Mouse (Mus musculus) spleen, postnatal 10 days (tissue): ENCODE data around the gene Yipf1.

Experiments used
- DNase-seq, 2 experiments: peaks; one replicate each; pipeline ENCODE4 v3.0.0; 2021 to 2022; ENCODE audit warnings: low spot score in 2 of 2

Yipf1 gene

GRCm38 (mm10) chr4:107313690-107314478 lies at the start of gene Yipf1:
TSS of gene Yipf1 (plus strand) at chr4:107314363.
- DNase-seq = peak; percentile 73 to 89

GRCm38 (mm10) chr4:107273683-107274082 lies 40.5 kb upstream of the Yipf1 start:
- no peak for DNase-seq

- DNase-seq = no peak
These were observed 39.7 kb upstream of the Yipf1 start for GRCm38 (mm10) chr4:107274511-107274910.

- no peak for DNase-seq
These were observed 35.9 kb upstream of the Yipf1 start for GRCm38 (mm10) chr4:107278188-107278707.

DNA sequence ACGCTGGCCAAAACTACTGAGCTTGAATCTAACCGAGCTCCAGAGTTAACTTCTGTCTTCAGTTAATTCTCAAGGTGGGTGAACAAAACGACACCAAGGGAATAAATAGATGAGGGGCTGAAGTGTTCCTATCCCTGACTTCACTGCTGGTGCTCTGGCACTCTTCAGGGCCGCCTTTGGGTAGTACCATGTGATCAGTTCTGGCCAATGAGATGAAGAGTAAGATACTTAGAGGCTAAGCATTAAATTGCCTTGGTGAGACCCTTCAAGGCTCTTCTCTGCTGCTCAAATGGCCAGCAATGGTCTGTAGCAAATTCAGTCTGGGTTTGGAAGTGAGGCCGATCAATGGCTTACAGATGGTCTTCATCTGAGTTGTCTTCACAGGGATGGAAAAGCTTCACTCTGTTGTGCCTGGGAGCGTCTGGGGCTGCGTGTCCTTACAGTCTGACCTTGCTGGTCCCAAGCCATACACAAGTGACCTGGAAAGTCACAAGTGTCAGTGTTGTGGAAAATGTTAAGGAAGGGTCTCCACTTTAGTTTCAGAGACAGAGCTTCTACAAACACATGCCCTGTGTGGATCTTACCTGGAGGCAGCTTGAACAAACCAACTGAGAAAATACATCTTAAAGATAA lies 33.2 kb upstream of the Yipf1 start:
- no peak for DNase-seq

GRCm38 (mm10) chr4:107285446-107286200 lies 28.5 kb upstream of the Yipf1 start:
- no peak for DNase-seq

- DNase-seq = no peak
These were observed 27.8 kb upstream of the Yipf1 start for GRCm38 (mm10) chr4:107286386-107286785.

DNA sequence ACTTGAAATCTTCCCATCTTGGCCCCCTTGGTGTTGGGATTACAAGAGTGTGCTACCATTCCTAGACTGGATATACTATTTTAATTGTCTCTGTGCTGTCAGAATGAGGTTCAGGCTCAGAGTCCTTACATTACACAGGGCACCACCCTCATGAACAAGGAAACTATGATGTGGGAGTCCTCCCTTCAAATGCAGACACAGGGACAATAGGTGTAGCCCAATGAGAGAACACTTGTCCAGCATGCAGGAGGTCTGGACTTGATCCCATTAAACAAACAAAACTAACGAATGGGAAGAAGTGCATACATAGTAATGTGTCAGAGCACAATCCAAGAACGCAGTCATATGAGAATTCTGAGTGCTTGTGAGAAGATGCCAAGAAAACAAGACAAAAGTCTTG lies 26.6 kb upstream of the Yipf1 start:
- DNase-seq = no peak

- DNase-seq = no peak
These were observed 22.4 kb upstream of the Yipf1 start for GRCm38 (mm10) chr4:107291611-107292272.

DNA sequence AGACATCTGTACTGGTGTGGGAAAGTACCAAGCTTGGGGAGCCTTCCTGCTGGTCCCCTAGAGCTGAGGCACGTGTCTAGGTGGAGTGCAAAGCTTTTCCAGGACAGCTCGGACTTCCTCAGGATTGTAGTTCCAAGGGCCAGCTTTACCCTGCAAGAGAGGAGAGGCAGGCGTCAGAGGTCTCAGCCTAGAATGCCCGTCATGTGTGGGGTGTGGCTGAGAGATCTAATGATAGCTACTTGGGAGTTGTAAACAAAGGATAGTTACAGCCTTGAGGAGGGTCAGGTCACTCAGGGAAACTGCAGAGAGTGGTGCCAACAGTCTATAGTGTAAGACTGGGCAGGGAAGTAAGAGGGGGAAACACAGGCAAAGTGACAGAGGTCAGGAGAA lies 21.9 kb upstream of the Yipf1 start:
- no peak for DNase-seq

GRCm38 (mm10) chr4:107298071-107298606 lies 16.0 kb upstream of the Yipf1 start:
- no peak for DNase-seq

GRCm38 (mm10) chr4:107299779-107300340 lies 14.3 kb upstream of the Yipf1 start:
- no peak for DNase-seq

GRCm38 (mm10) chr4:107300371-107300770 lies 13.8 kb upstream of the Yipf1 start:
- DNase-seq = no peak

DNA sequence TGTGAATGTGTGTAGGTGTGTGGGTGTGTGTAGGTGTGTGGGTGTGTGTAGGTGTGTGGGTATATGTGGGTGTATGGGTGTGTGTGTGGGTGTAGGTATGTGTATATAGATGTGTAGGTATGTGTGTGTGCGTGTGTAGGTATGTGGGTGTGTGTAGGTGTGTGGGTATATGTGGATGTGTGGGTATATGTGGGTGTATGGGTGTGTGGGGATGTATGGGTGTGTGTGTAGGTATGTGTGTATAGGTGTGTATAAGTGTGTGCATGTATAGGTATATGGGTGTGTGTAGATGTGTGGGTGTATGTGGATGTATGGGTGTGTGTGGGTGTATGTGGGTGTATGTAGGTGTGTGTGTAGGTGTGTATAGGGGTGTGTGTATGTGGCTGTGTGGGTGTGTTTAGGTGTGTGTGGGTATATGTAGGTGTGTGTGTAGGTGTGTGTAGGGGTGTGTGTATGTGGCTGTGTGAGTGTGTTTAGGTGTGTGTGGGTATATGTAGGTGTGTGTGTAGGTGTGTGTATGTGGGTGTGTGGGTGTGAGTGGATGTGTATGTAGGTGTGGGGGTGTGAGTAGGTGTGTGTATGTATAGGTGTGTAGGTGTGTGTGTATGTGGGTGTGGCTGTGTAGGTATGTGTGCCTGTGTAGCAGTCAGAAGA lies 13.1 kb upstream of the Yipf1 start:
- DNase-seq = no peak

- no peak for DNase-seq
These were observed 11.9 kb upstream of the Yipf1 start for GRCm38 (mm10) chr4:107302221-107302620.

GRCm38 (mm10) chr4:107302832-107303231 lies 11.3 kb upstream of the Yipf1 start:
- DNase-seq = no peak

- no peak for DNase-seq
These were observed 10.6 kb upstream of the Yipf1 start for GRCm38 (mm10) chr4:107303531-107303930.

DNA sequence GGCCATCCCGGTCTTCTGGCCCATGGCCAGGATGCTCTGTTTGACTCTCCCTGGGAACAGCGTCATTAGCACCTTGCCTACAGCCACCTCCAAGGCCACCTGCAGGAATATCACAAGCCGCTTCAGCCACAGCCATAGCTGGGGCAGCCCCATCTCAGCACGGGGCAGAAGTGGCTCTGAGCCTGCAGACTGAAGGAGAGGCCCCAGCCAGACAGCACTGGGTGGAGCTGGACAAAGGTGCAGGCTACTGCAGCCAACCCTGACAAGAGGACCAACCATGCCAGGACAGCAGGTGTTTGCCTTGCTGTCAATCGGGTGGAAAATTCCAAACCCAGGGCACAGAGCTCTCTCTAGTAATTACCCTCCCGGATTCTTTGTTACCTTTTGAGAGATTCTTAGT lies 7.2 kb upstream of the Yipf1 start, which contains the start of gene Dio1:
TSS of gene Dio1 (minus strand) at position 204 of the 400 bp plus-strand sequence.
- no peak for DNase-seq

DNA sequence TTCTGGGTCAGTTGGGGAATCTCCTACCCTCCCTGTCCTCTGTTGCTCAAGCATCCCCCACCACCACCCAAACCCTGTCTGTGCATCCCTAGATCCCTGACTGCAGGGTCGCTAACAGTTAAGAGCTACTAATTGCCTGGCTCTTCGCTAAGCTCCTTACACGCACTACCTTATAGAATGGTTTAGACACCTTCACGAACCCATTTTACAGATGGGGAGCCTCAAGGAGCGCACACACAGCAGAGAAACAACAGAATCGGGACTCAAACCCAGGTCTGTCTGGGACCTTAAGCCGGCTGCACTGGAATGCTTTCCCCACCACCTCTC lies 279 bp downstream of the Yipf1 start:
- DNase-seq = no peak

DNA sequence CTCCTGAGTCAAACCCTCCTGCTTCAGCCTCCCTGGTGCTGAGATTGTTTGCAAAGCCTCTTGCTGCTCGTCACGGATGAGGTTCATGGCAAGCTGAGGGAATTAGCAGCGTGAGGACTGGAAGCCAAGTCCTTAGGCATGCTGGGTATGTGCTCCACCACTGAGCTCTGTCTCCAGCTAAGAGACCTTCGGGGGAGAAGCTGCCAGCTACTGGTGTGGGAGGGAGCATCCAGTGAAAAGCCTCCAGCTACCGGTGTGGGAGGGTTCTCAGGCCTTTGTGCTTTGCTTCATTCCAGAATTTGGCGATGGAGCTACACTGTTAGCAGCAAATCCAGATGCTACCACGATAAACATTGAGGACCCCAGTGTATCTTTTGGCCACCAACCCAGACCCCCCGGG lies 4.5 kb downstream of the Yipf1 start:
- DNase-seq = no peak

DNA sequence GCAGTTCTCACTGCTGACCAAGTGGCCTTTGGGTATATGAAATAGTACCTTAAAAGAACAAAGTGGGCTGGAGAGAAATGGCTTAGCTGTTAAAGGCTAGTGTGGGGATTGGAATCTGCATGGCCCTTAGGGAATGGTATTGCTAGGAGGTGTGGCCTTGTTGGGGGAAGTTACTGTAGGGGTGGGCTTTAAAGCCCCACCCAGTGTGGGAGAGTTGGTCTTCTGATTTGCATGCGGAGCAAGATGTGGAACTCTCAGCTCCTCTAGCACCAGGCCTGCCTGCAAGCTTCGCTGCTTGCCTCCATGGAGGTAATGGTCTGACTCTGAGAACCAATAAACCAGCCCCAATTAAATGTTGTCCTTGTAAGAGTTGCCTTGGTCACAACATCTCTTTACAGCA lies 6.9 kb downstream of the Yipf1 start:
- DNase-seq = peak in 1 of 2 experiments; percentile 26
